Mouse (Mus musculus): Measurements from ENCODE around the gene Calca.
"Not testable (repeated sequence)": the region's sequence is repeated elsewhere in the genome, so short reads cannot be mapped to it uniquely, and the experiment has no call there.

The Calca gene

GRCm38 (mm10) chr7:114636102-114636501 lies at the start of gene Calca:
TSS of gene Calca (minus strand) at chr7:114636357.
- POLR2A ChIA-PET = interaction anchor here in 3 of 4 experiments (0.6 to 1.6 kb wide), 6 partner anchors 19 to 361 kb away, joined by 3 to 6 read pairs (median 4); partner anchors contain the start of genes Pde3b (in 1 of the 3) and Psma1 (in 1 of the 3)
- CTCF ChIA-PET = interaction anchor here in 3 of 4 experiments (0.6 to 1.2 kb wide), 7 partner anchors 10 to 734 kb away, joined by 3 to 4 read pairs (median 4); partner anchors contain the start of gene Psma1 (in 1 of the 3)

GRCm38 (mm10) chr7:114672697-114673096 lies 36.5 kb upstream of the Calca start:
- ChIA-PET POLR2A (no interaction called here), CTCF (interaction anchor here (0.5 to 1.5 kb wide), 17 partner anchors 9 to 901 kb away, joined by 3 to 8 read pairs (median 3); partner anchors contain the start of gene Cyp2r1 (in 1 of the 4))

DNA sequence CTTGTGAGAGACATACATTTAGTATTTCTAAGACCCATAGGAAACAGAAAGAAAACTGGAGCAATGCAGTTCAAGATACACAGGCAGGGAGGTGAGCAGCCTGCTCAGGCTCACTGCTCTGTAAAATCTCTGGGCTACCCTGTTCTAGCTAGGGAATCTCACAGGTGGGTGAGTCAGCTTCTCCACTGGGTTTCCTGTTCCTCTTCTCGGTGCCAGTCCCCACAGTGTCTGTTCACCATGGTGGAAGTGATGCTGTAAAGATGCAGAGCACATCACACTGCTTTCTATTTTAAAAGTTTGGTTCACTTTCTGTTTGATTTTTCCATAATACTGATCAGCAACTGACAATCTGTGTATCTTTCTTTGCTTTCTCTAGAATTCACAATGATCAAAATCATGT lies 35.2 kb upstream of the Calca start:
- ChIA-PET POLR2A (no interaction called here), CTCF (no interaction called here)

DNA sequence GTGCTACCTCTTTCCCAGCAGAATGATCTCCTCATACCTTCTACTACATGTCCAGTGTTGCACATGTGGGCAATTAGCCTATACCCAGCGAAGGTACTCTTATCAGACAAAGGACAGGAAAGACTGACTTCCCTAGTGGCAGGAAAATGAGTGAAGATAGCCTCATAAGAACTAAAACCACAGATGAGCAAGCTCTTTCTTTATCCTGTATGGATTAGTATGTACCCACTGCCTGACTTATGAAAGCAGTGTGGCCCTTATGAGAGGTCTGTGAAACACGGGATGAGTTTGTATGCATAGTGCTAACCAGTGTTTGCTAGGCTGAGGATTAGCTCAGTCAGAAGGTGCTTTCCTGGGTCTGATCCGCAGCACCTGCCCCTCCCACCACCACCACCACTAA lies 13.6 kb upstream of the Calca start:
- POLR2A ChIA-PET = interaction anchor here in 1 of 4 experiments (2.4 kb wide), 1 partner anchor 11 kb away, joined by 6 read pairs; no protein-coding TSS in a partner anchor
- CTCF ChIA-PET = no interaction called here

DNA sequence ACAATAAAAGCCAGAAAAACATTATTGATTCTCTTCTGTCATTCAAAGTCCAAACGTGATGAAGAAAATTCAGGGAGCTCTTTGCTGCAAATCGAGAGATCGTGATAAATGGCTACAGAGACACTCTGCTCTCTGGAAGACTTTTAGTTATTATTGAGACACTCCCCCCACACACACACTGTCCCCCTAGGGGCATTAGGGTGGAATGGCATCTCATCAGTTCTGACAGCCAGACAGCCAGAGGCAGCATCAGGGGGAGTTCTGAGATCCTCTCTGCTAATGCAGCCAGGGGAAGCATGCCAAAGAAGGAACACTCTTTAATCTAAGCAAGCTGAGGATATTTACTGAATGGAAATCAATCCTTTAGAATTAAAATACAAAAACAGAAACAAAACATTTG lies 12.6 kb upstream of the Calca start:
- CTCF ChIA-PET = interaction anchor here in 1 of 4 experiments (0.6 kb wide), 1 partner anchor 1960 kb away, joined by 3 read pairs; no protein-coding TSS in a partner anchor
- POLR2A ChIA-PET = interaction anchor here in 1 of 4 experiments (2.4 kb wide), 1 partner anchor 11 kb away, joined by 6 read pairs; no protein-coding TSS in a partner anchor

DNA sequence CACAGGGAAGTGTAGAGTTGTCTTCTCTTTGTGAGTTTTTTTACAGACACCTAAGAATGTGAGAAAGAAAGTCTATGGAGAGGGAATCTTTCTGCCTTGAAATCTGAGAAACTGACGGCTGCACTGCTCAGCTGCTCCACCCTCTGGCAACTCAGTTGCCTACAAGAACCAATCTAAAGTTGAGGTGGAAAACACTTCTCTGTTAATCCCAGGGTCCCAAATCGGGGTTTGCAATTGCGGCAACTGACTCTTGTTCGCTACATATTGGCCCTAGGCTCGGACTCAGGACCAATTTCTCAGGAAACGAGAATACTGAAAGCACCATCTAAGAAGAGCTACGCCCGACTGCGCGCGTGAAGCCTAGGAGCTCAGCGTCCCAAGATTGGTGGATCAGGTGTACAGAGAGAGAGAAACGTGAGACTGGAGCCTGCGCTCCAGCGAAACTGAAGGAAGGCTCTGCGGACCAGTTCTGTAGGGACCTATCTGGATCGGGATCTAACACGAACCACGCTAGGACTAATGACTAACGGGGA lies 522 bp downstream of the Calca start:
- POLR2A ChIA-PET = interaction anchor here in 2 of 4 experiments (1.0 to 1.6 kb wide), 6 partner anchors 10 to 364 kb away, joined by 3 to 6 read pairs (median 4); partner anchors contain the start of genes Pde3b (in 1 of the 2) and Psma1 (in 1 of the 2)
- CTCF ChIA-PET = interaction anchor here in 3 of 4 experiments (0.6 to 1.2 kb wide), 7 partner anchors 11 to 733 kb away, joined by 3 to 4 read pairs (median 4); partner anchors contain the start of gene Psma1 (in 1 of the 3)

GRCm38 (mm10) chr7:114634386-114634785 lies 1.8 kb downstream of the Calca start:
- POLR2A ChIA-PET = interaction anchor here in 1 of 4 experiments (1.4 kb wide), 1 partner anchor 18 kb away, joined by 3 read pairs; no protein-coding TSS in a partner anchor
- CTCF ChIA-PET = interaction anchor here in 1 of 4 experiments (1.0 kb wide), 1 partner anchor 183 kb away, joined by 3 read pairs; no protein-coding TSS in a partner anchor

DNA sequence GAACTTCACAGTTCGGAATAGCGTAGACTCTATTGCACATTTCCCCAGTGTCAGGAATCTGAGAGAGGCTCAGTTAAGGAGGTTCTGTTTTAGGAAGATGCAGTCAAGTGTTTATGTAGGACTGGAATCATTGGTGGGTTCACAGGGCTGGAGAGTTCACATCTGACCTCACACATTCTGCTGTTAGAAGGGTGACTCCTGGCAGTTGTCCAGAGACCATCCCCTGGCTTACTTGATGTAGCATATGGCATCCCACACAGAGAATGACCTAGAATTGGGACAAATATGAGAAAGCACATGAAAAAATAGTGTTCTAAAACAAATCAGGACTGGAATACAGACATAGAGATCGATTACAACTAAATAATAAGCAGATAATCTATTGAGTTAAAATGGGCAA lies 10.2 kb downstream of the Calca start:
- ChIA-PET CTCF (no interaction called here), POLR2A (no interaction called here)

- ChIA-PET POLR2A (interaction anchor here in 2 of 4 experiments (0.6 to 1.4 kb wide), 2 partner anchors 17 to 567 kb away, joined by 3 to 6 read pairs; no protein-coding TSS in a partner anchor), CTCF (interaction anchor here in 1 of 4 experiments (0.6 kb wide), 1 partner anchor 341 kb away, joined by 5 read pairs; the partner anchor contains the start of gene Psma1)
These were observed 19.4 kb downstream of the Calca start for GRCm38 (mm10) chr7:114616759-114617158.

DNA sequence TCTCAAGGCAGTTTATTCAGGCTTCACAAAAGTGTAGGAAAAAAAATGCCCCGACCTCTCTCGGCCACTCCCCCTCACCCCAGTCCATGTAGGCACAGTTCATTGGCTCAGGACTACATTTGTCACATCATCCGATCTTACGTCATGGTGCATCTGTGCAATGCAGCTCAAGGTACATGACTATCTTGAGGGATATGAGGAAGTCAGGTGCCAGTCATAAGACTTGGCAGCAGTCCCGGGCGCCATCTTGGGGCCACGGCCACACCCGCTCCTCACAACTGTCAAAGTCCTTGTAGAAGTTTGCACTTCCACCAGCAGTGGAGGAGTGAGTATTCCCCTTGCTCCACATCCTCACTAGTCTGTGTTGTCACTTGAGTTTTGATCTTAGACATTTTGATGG lies 41.8 kb downstream of the Calca start:
- CTCF ChIA-PET = interaction anchor here in 1 of 4 experiments (0.6 kb wide), 1 partner anchor 41 kb away, joined by 3 read pairs; no protein-coding TSS in a partner anchor
- POLR2A ChIA-PET = not testable (repeated sequence)

GRCm38 (mm10) chr7:114582441-114582840 lies 53.7 kb downstream of the Calca start:
- CTCF ChIA-PET = interaction anchor here in 1 of 4 experiments (0.6 to 1.3 kb wide), 2 partner anchors 145 to 235 kb away, joined by 3 to 4 read pairs; no protein-coding TSS in a partner anchor
- POLR2A ChIA-PET = no interaction called here
